In the genomic region with DNA sequence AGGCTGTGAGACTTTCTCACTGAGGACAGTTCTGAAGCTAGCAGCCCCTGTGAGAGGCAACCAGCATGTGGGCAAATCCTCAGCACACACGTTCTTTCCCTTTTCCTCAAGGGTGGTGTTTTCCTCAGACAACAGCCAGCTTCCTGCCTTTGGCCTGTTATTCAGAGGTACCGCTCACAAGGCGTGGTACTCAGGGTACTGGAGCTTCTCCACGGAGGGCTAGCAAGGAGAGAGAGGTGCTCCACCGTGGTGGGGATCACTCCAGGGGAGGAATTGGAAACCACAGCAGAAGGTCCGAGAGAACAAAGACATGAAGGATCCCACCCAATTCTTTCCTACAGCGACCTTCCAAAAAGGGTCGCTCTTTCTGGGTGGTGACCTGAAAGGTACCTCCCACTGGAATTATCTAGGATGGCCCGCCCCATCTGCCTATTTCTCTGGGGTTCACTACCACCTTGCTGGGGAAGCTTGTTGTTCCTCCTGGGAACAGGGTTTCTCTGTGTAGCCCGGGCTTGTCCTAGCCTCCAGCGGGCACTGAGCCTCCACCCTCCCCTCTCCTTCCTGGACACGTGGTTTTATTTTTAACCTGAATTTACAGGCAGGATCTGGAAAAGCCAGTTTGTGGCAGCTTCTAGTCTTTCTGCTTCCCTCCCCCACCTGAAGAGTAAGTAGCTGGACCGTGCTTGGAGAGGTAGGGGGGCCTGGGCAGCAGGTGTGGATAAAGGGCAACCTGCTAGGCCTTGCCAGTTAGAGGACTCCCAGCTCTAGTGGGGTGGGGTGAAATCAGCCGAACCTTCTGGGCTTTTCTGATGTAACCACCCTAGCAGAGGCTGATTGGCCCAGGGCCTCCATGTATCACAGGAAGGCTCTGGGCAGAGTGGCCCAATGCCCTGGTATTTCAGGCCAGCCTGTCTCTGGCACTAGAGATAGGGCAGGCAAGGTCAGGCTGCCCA, we compare ENCODE assay signal across 9 mouse cellular contexts. TPM values are rescaled to one million over a fixed set of nuclear protein-coding genes. Genes with fewer than 3 reads are reported as not detected.
DNase-seq lines count a peak whose midpoint lies in the region; ATAC-seq lines count a peak whose summit lies in the region.
"Had no signal": no experiment of that assay in that cellular context is flagged by ENCODE, and none has a peak within 500 bp of the region (broad histone marks: within the 10 kb centered on the region; RNA-seq: fewer than 3 reads in every experiment).

No protein-coding gene starts in this region.

- peaks cover 9% of the 10 kb centered on the region for H3K9me3 ChIP-seq in megakaryocyte, embryonic 14.5 days
- no peaks in the 10 kb centered on the region for H3K9me3 ChIP-seq in heart, embryonic 13.5 days
- H3K9me3 ChIP-seq in stomach, embryonic 14.5 days (ENCODE audit: control insufficient read depth, low read depth, low read length), result no peaks in the 10 kb centered on the region

- H3K4me3 ChIP-seq in megakaryocyte, embryonic 14.5 days (replicated peaks), result peak overlapping the region; percentile 65
- H3K4me3 ChIP-seq in heart, embryonic 13.5 days, result no peak overlapping the region
- no peak overlapping the region for H3K4me3 ChIP-seq in stomach, embryonic 14.5 days (ENCODE audit: low read depth, low read length)

- no peak for ATAC-seq in megakaryocyte, adult 5-6 weeks (ENCODE audit: poor library complexity, severe bottlenecking)
- peak; percentile 54; the same call in 1 of the 2 replicates for ATAC-seq in common myeloid progenitor, adult 5-6 weeks (replicated peaks; ENCODE audit: low read depth, poor library complexity, severe bottlenecking)
- ATAC-seq in heart, embryonic 13.5 days (ENCODE audit: extremely low read depth, insufficient number of reproducible peaks, low FRiP score, low TSS enrichment), result peak; percentile 7; the same call in 1 of the 2 replicates
- peak; percentile 78 for ATAC-seq in stomach, embryonic 14.5 days (ENCODE audit: insufficient number of reproducible peaks, insufficient read depth, low FRiP score, low read depth)
- no peak for ATAC-seq in activated CD4-positive, CD25-positive, alpha-beta regulatory T cell, adult 4 months

- peak; percentile 82 to 96 for DNase-seq in kidney, postnatal 36 days
- no peak for DNase-seq in right cerebral cortex, adult 18-20 months

- peaks cover 6% of the 10 kb centered on the region for H3K36me3 ChIP-seq in megakaryocyte, embryonic 14.5 days (replicated peaks; ENCODE audit: low read length)
- no peaks in the 10 kb centered on the region for H3K36me3 ChIP-seq in heart, embryonic 13.5 days
- H3K36me3 ChIP-seq in stomach, embryonic 14.5 days (ENCODE audit: control insufficient read depth, insufficient read depth, low read length), result no peaks in the 10 kb centered on the region

- peaks cover 57% of the 10 kb centered on the region for H3K4me1 ChIP-seq in megakaryocyte, embryonic 14.5 days
- H3K4me1 ChIP-seq in heart, embryonic 13.5 days, result peaks cover 24% of the 10 kb centered on the region
- no peaks in the 10 kb centered on the region for H3K4me1 ChIP-seq in stomach, embryonic 14.5 days (ENCODE audit: control insufficient read depth, insufficient read depth, low read length)

- H3K4me2 ChIP-seq in heart, embryonic 13.5 days, result 0 out of 2 replicates have a peak overlapping the region, but pooled peaks have one; percentile 2
- H3K4me2 ChIP-seq in stomach, embryonic 14.5 days (replicated peaks; ENCODE audit: low read depth, low read length), result no peak overlapping the region

- 36% methylated on average over 14 of the region's 14 CpGs for WGBS in heart, embryonic 13.5 days
- WGBS in stomach, embryonic 14.5 days, result 39% methylated on average over 14 of the region's 14 CpGs

- peak overlapping the region; percentile 63 for H3K27ac ChIP-seq in heart, embryonic 13.5 days (replicated peaks)
- peak overlapping the region; percentile 74 for H3K27ac ChIP-seq in stomach, embryonic 14.5 days (ENCODE audit: low read length)
- H3K27ac ChIP-seq: macrophage had no signal

- H3K27me3 ChIP-seq in megakaryocyte, embryonic 14.5 days (replicated peaks), result peaks cover 2% of the 10 kb centered on the region
- H3K27me3 ChIP-seq in heart, embryonic 13.5 days (replicated peaks), result no peaks in the 10 kb centered on the region
- H3K27me3 ChIP-seq in stomach, embryonic 14.5 days (ENCODE audit: control insufficient read depth, insufficient read depth, low read length), result no peaks in the 10 kb centered on the region

- peak overlapping the region; percentile 62 for H3K9ac ChIP-seq in heart, embryonic 13.5 days
- H3K9ac ChIP-seq in stomach, embryonic 14.5 days (replicated peaks; ENCODE audit: low read depth, low read length), result no peak overlapping the region

RNA-seq across cellular contexts. Expression of gene Irf2bpl, which starts 17.1 kb away (rescaled TPM):
- polyA plus RNA-seq in megakaryocyte, embryonic 14.5 days (2012; ENCODE audit: insufficient read depth, low replicate concordance), result 32.7 and 46.2 TPM in 2 replicates
- total RNA-seq in megakaryocyte, adult 5-6 weeks (2015), result 3.0 and 3.6 TPM in 2 replicates
- 1.4 and 3.5 TPM in 2 replicates for total RNA-seq in megakaryocyte, adult 5-6 weeks (2017)
- 1.9 and 3.6 TPM in 2 replicates for total RNA-seq in common myeloid progenitor, adult 5-6 weeks (2017)
- 32.7 and 34.1 TPM in 2 replicates for polyA plus RNA-seq in heart, embryonic 13.5 days (2015; fragmentation: Nextera tagmentation; extraction: Ambion mirVana)
- polyA plus RNA-seq in stomach, embryonic 14.5 days (2014; fragmentation: Nextera tagmentation; extraction: Ambion mirVana), result 18.2 and 21.6 TPM in 2 replicates
- 10 to 100 TPM in 1 of 2 experiments, 1 to 10 TPM in 1; 8.6 to 13.6 TPM for polyA plus RNA-seq in activated CD4-positive, CD25-positive, alpha-beta regulatory T cell, adult 4 months (2017; shearing (Covaris generic))

Comparison
In these comparisons a context has a peak if more than half of its experiments do, and no peak if none do; other contexts are left out.
1. ATAC-seq: peak in common myeloid progenitor, adult 5-6 weeks (single experiment), heart, embryonic 13.5 days (single experiment) and stomach, embryonic 14.5 days (single experiment); none in megakaryocyte, adult 5-6 weeks (single experiment) and activated CD4-positive, CD25-positive, alpha-beta regulatory T cell, adult 4 months (single experiment).